Mouse (Mus musculus) left cerebral cortex, postnatal 36 days (tissue): ENCODE results near the gene Cdk14. TPM values are rescaled to one million over a fixed set of nuclear protein-coding genes. Genes with fewer than 3 reads are reported as not detected.

Source experiments
- DNase-seq, 2 experiments: peaks; one replicate each; pipeline ENCODE4 v3.0.0; 2021 to 2022; ENCODE audit warnings: low spot score in 2 of 2, mixed read lengths in 1 of 2
- intact Hi-C: fragments of 180-260 bp; cut with DNase I; formaldehyde crosslinking; loops from one replicate; pipeline ENCODE4 v1.15.1; 2025
- total RNA-seq, 2 experiments: library from RNA; stranded (reverse); gene quantifications; 2 replicates each; pipeline ENCODE4 v1.2.3; 2021

Cdk14 gene
- total RNA-seq, 2 experiments from 2014 or later, result 196 to 198 TPM

GRCm38 (mm10) chr5:4891862-4892704, 528.0 kb downstream of the Cdk14 start:
- DNase-seq, result no peak
- intact Hi-C loops, result no loop called here

DNA sequence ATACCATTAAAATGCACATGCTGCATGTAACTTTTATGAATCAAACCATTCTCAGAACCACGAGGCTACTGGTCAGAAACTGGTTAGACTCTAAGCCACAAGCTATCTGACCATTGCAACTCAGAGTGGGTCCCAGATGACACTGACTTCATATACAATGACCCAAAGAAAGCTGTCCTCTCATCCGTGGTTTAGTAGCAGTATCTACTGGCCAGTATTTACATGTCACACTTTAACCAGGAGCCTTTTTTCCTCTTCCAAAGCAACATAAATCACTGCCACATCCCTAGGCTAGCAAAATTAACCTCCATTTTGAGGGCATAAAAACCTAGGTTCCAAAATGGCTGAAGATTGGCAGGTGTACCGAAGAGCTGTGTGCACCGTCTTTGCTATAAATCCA, 533.0 kb downstream of the Cdk14 start:
- intact Hi-C loops, result no loop called here
- no peak for DNase-seq

DNA sequence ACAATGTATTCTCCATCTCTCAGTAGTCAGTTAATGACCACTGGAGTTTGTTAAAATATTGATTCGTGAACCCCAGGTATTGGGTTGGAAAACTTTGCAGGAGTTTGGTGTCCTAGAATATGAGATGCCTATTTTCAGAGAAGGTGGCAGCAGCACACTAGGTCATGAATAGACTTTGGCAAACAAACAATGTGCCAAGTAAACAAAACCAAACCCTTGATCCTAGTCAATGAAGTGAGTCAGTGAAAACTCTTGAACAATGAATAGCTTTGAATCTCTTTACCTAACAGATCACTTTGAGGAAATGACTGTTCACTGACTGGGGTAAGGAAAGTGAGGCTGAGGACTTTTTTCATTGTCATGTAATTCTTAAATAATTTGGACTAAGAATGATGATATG, 537.3 kb downstream of the Cdk14 start:
- intact Hi-C loops, result no loop called here
- DNase-seq, result no peak

DNA sequence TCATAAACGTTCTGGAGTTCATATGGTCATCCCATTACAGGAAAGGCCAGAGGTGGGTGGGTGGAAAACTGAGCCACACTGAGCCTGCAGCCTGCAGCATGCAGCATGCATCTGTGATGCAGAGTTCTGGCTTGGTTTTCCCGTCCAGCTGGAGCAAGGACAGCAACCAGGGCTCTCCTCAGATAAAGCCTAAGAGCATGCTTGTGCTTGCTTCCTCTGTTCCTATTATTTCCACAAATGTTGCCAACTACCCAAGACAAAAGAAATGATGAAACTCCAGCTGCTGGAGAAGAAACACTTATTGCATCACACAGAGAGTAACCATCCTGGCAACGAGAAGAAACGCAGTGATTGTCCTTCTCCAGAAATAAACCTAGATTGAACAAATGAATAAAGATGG, 539.8 kb downstream of the Cdk14 start:
- no peak for DNase-seq
- intact Hi-C loops, result no loop called here

DNA sequence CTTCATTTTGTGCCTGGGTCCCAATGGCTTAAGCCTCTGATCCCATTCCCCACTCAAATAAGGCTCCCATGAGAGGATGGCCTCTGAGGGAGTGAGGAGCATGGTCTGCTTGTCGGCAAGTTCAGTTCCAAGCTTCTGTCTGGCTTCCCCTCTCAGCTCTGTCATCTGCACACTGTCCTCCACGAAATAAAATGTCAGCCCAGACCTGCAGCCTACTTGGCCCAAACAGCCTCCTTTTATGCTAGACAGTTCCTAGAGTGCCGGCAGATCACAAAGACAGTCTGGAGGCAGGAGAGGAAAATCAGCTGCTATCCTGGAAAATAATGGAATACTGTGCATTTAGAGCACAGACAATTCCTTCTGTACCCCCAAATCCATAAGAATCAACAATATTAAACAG, 541.2 kb downstream of the Cdk14 start:
- DNase-seq, result no peak
- intact Hi-C loops, result no loop called here

- no peak for DNase-seq
- intact Hi-C loops, result no loop called here
Observed at GRCm38 (mm10) chr5:4877638-4878037, 542.5 kb downstream of the Cdk14 start.

GRCm38 (mm10) chr5:4877131-4877631, 542.9 kb downstream of the Cdk14 start:
- intact Hi-C loops, result no loop called here
- DNase-seq, result no peak

DNA sequence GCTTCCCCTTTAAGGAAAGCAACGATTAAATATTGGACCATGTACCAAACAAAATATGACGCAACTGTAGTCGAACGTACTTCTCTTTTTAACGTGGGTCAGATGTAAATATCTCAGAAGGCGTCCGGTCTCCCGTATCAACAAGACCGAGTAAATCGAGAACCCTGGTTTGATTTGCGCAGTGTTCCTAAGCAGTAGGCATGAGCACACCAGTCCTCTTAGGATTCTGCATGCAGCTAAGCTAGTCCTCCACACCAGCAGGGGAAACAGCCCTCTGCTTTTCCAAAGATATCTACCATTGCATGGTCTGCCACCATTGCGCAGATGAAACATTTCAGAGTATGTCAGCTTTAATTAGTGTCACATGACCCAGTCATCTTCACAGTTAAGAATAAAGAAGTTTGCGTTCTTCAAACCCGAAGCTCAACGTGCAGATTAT, 543.4 kb downstream of the Cdk14 start:
- intact Hi-C loops, result no loop called here
- no peak for DNase-seq

DNA sequence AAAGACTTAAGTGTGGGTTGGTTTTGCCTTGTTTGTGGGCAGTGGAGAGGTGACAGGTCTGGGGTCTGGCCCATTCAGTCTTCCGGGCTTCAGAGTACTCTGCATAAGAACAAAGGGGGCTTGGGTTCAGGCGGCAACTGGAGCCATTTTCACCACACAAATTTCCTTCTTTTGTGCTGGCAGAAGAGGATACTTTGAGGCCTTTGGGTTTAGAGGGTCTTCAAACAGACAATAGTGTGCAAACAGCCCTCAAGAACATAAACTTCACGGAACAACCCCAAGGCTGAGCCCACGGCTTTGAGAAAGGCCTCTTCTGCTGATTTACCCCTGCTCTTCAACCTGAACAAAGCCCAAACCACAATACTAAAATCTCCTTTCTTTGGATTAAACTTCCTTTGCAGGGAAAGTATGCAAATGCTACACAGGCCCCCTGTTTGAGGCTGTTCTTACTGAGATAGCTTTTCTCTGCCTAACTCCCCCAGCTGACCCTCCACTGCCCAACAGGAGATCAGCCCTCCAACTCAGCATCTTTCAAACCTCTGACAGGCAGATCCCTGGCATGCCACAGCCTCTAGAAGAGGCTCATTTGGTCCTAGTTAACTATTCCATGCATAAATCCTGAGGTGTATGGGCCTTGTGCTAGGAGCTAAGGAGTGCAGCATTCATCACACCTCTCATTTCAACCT, 549.9 kb downstream of the Cdk14 start:
- intact Hi-C loops, result no loop called here

GRCm38 (mm10) chr5:4868563-4869120, 551.5 kb downstream of the Cdk14 start:
- DNase-seq, result no peak
- intact Hi-C loops, result no loop called here

More for the DNA sequence above, 549.9 kb downstream of the Cdk14 start:
- DNase-seq, result no peak

- DNase-seq, result no peak
Observed at GRCm38 (mm10) chr5:4867849-4868562, 552.1 kb downstream of the Cdk14 start.

GRCm38 (mm10) chr5:4866945-4867344, 553.2 kb downstream of the Cdk14 start:
- intact Hi-C loops, result no loop called here
- no peak for DNase-seq

More at GRCm38 (mm10) chr5:4867849-4868562, 552.1 kb downstream of the Cdk14 start:
- intact Hi-C loops, result no loop called here

DNA sequence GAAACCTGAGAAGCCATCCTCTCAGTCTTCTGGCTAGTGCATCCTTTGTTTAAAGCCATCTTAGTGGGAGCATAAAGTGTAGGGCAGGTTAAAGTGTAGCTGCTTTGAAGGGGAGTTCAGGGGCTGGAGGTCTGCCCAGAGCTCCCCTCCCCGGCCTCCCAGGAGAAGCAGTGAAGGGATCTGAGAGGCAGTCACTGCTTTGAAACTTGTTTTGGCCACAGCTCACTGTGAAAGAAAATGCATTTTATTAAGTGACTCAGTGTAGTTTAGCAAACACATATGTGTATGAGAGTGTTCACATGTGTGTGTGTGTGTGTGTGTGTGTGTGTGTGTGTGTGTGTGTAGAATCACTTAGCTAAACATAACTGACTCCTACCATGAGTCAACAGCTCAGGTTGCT, 554.0 kb downstream of the Cdk14 start:
- DNase-seq, result no peak
- intact Hi-C loops, result no loop called here

- no peak for DNase-seq
- intact Hi-C loops, result no loop called here
Observed at GRCm38 (mm10) chr5:4861592-4861991, 558.5 kb downstream of the Cdk14 start.

DNA sequence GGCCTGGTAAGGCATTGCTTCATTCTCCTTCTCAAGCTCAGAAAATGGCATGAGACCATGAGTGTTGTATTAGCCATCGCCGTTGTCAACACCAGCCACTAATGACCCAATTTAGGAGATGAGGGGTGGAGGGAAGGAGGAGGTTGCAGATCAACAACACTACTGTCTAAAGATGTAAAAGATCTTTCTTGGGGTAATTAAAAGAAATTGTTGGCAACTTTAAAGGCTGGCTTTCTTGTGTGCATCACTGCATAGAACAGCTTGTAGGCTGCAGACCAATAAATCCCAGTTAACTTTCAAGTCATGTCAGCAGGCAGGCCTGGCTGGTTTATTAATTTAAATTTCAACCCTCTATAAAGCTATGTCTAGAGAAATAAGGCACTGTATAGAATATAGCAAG, 559.0 kb downstream of the Cdk14 start:
- intact Hi-C loops, result no loop called here
- DNase-seq, result no peak

DNA sequence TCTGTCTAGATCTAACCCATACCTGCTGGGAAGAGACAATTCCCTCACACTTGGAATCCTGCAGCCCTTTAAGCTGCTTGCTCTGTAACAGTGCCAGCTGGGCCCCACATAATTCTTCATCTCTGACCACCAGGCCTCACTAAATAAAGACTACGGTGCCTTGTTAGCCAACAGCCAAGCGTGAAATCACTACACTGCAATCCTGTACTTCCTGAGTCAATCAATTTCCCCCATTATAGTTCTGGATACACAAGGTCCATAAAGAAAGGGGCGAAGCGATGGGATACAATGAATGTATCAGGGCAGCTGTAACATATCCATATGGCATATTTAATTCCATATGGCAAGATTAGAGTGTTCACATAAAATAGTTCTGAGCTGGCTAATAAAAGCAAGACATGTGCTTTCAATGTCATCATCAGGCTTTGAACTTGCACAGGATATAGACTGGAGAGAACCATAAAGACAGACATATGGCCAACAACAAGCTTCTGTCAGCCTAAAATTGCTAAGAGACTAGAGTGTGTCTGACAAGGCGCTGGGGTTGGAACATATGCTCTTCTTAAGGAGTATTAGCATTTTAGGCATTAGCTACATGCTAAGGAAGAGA, 562.0 kb downstream of the Cdk14 start:
- DNase-seq, result no peak
- intact Hi-C loops, result no loop called here

DNA sequence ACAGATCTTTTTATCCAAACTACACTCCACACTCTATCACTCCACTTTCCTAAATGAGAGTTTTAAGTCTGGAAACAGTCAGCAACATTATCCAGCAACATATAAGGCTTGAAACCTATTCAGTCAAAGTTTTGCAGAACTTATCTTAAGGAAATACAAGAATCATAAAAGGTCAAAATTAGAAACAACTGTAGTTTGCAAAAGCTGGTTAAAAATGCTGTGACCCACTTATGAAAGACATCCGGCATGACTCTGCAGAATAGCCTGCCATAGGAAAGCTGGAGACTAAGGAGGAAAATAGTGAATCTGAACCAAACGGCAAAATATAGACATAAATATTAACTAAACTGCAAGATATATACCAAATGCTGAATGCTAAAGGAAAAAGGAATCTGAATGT, 566.6 kb downstream of the Cdk14 start:
- no peak for DNase-seq
- intact Hi-C loops, result no loop called here

- intact Hi-C loops, result no loop called here
- no peak for DNase-seq
Observed at GRCm38 (mm10) chr5:4852711-4853320, 567.3 kb downstream of the Cdk14 start.
